Mouse (Mus musculus) liver, adult 2 months (tissue): ENCODE results near the gene 1700017B05Rik. TPM values are rescaled to one million over a fixed set of nuclear protein-coding genes. Genes with fewer than 3 reads are reported as not detected.

Source experiments
- DNase-seq: peaks from one replicate; pipeline ENCODE4 v3.0.0-alpha.2; 2011; ENCODE audit warnings: low read depth, low spot score; ENCODE audit errors: extremely low read depth
- H3K27ac ChIP-seq: fragments of 200-500 bp; replicated peaks from 2 replicates; pipeline ENCODE4 v1.5.1; 2012; ENCODE audit warnings: low read depth, mild to moderate bottlenecking, control low read depth, inconsistent platforms, low read length; ENCODE audit not compliant: insufficient read depth
- H3K27me3 ChIP-seq: fragments of 200-500 bp; 2 replicates; pipeline ENCODE4 v1.6.1; 2012; ENCODE audit warnings: mild to moderate bottlenecking, moderate library complexity, low read length, inconsistent platforms; ENCODE audit not compliant: control insufficient read depth, insufficient read depth
- H3K36me3 ChIP-seq: fragments of 200-500 bp; 2 replicates; pipeline ENCODE4 v1.6.1; 2012; ENCODE audit warnings: low read length, inconsistent platforms; ENCODE audit not compliant: control insufficient read depth, insufficient read depth
- H3K4me1 ChIP-seq: fragments of 200-500 bp; 2 replicates; pipeline ENCODE4 v1.6.1; 2011; ENCODE audit warnings: low read length; ENCODE audit not compliant: control insufficient read depth, insufficient read depth
- H3K4me3 ChIP-seq: fragments of 200-500 bp; 2 replicates; pipeline ENCODE4 v1.5.1; 2011; ENCODE audit warnings: low read depth, mild to moderate bottlenecking, control low read depth, low read length, moderate library complexity; ENCODE audit not compliant: insufficient read depth
- H3K79me2 ChIP-seq: fragments of 200-500 bp; 2 replicates; pipeline ENCODE4 v1.6.1; 2012; ENCODE audit warnings: inconsistent platforms, mild to moderate bottlenecking, low read length, moderate library complexity; ENCODE audit not compliant: control insufficient read depth, insufficient read depth
- H3K9ac ChIP-seq: fragments of 200-500 bp; 2 replicates; pipeline ENCODE4 v1.6.1; 2012; ENCODE audit warnings: low read depth, mild to moderate bottlenecking, control low read depth, inconsistent platforms, low read length
- CTCF ChIP-seq: fragments of 200-500 bp; IDR thresholded peaks from 2 replicates; pipeline ENCODE4 v1.5.1; 2011; ENCODE audit warnings: low read depth, low read length, control low read depth
- POLR2A ChIP-seq: fragments of 200-500 bp; IDR thresholded peaks from 2 replicates; pipeline ENCODE4 v1.6.1; 2011; ENCODE audit warnings: low read length, control low read depth; ENCODE audit not compliant: insufficient read depth; ENCODE audit errors: extremely low read depth
- WGBS: fragments of 180-500 bp; shearing (Covaris S2); methylation state at CpG from one replicate; pipeline ENCODE4 v1.1.7; 2018; 5-methylcytosine and 5-hydroxymethylcytosine counted together
- polyA plus RNA-seq: library from polyadenylated mRNA; depleted of rRNA; stranded (reverse); fragments of >200 nt; gene quantifications from 2 replicates; pipeline ENCODE4 v1.2.3, GENCODE M21; 2012
- total RNA-seq: library from RNA; depleted of rRNA; stranded (reverse); fragments of >200 nt; gene quantifications from 2 replicates; pipeline ENCODE4 v1.2.3, GENCODE M21; 2014

The 1700017B05Rik gene
- total and polyA plus RNA-seq, 2 experiments, result 1.7 to 6.3 TPM

GRCm38 (mm10) chr9:57303356-57303755 is 40.9 kb upstream of the 1700017B05Rik start:
- no peaks in the 10 kb centered on the region for H3K36me3 ChIP-seq
- H3K27me3 ChIP-seq, result no peaks in the 10 kb centered on the region
- no peak overlapping the region for H3K27ac ChIP-seq
- no peak overlapping the region for H3K9ac ChIP-seq
- WGBS, result 93% methylated on average over 1 of the region's 1 CpGs
- H3K4me3 ChIP-seq, result no peak overlapping the region
- no peak for DNase-seq
- H3K4me1 ChIP-seq, result peaks cover 4% of the 10 kb centered on the region
- H3K79me2 ChIP-seq, result no peaks in the 10 kb centered on the region
- TF ChIP-seq CTCF (no peak), POLR2A (no peak)

DNA sequence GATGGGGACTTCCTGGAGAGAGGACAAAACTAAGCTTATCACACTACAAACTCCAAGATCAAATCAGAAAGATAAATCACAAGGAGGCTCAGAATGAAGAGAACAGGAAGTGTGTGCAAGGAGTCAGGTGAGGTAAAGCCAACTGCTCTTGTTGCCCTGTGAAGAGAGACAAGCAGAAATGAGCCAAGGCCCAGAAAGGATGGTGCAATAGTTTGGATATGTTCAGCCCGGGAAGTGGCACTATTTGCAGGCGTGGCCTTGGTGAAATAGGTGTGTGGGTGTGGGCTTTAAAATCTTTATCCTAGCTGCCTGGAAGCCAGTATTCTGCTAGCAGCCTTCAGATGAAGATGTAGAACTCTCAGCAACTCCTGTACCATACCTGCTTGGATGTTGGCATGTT is 38.4 kb upstream of the 1700017B05Rik start:
- Histone ChIP-seq H3K36me3 (no peaks in the 10 kb centered on the region), H3K4me3 (no peak overlapping the region), H3K9ac (no peak overlapping the region), H3K4me1 (peaks cover 7% of the 10 kb centered on the region), H3K27me3 (no peaks in the 10 kb centered on the region), H3K79me2 (no peaks in the 10 kb centered on the region), H3K27ac (no peak overlapping the region)
- TF ChIP-seq CTCF, result no peak
- no peak for TF ChIP-seq POLR2A
- DNase-seq, result peak; percentile 92
- WGBS, result 18% methylated on average over 2 of the region's 2 CpGs

- DNase-seq, result peak; percentile 43
- Histone ChIP-seq H3K27me3 (no peaks in the 10 kb centered on the region), H3K27ac (no peak overlapping the region), H3K9ac (no peak overlapping the region), H3K4me3 (no peak overlapping the region), H3K4me1 (peaks cover 11% of the 10 kb centered on the region), H3K36me3 (no peaks in the 10 kb centered on the region), H3K79me2 (no peaks in the 10 kb centered on the region)
- WGBS, result 59% methylated on average over 6 of the region's 6 CpGs
- TF ChIP-seq CTCF (no peak), POLR2A (no peak)
Measured at GRCm38 (mm10) chr9:57299790-57300477, 37.5 kb upstream of the 1700017B05Rik start.

DNA sequence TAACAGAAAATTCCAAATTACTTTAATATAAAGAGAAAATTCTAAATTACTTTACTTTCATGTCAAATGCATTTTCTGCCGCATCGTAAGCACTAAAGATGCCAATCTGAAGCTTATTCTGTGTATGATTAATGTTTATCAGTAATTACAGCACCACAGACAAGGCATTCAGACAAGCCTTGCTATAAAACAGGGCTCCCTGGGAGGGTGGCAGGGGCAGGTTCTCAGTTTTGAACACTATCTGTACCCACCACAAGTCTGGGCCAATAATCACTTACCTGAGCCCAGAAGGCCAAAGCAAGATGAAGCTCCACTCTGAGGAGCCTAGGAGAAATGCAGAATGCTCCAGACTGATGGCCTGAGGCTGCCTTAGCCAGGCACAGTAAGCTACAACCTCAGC is 35.5 kb upstream of the 1700017B05Rik start:
- Histone ChIP-seq H3K4me3 (no peak overlapping the region), H3K27me3 (no peaks in the 10 kb centered on the region), H3K27ac (no peak overlapping the region), H3K4me1 (peaks cover 11% of the 10 kb centered on the region), H3K36me3 (no peaks in the 10 kb centered on the region), H3K9ac (no peak overlapping the region), H3K79me2 (no peaks in the 10 kb centered on the region)
- DNase-seq, result no peak
- WGBS, result 98% methylated on average over 2 of the region's 2 CpGs
- TF ChIP-seq POLR2A (no peak), CTCF (no peak)

GRCm38 (mm10) chr9:57296277-57296676 is 33.9 kb upstream of the 1700017B05Rik start:
- H3K27me3 ChIP-seq, result no peaks in the 10 kb centered on the region
- H3K4me1 ChIP-seq, result peaks cover 11% of the 10 kb centered on the region
- TF ChIP-seq POLR2A (no peak), CTCF (no peak)
- H3K36me3 ChIP-seq, result no peaks in the 10 kb centered on the region
- H3K9ac ChIP-seq, result no peak overlapping the region
- WGBS, result 31% methylated on average over 8 of the region's 8 CpGs
- H3K4me3 ChIP-seq, result no peak overlapping the region
- no peaks in the 10 kb centered on the region for H3K79me2 ChIP-seq
- DNase-seq, result peak; percentile 76
- peak overlapping the region; percentile 5; the same call in 1 of the 2 replicates for H3K27ac ChIP-seq

- Histone ChIP-seq H3K27me3 (no peaks in the 10 kb centered on the region), H3K4me3 (no peak overlapping the region), H3K4me1 (peaks cover 10% of the 10 kb centered on the region), H3K27ac (no peak overlapping the region; the same call in 1 of the 2 replicates), H3K79me2 (no peaks in the 10 kb centered on the region), H3K36me3 (no peaks in the 10 kb centered on the region), H3K9ac (no peak overlapping the region)
- no peak for TF ChIP-seq POLR2A
- no peak for TF ChIP-seq CTCF
- 23% methylated on average over 3 of the region's 3 CpGs for WGBS
- peak; percentile 89 for DNase-seq
Measured at GRCm38 (mm10) chr9:57295666-57296065, 33.3 kb upstream of the 1700017B05Rik start.
